ENCODE assay signal across 18 mouse cellular contexts in genomic region chr12:76811006-76811405, GRCm38 (mm10). TPM values are rescaled to one million over a fixed set of nuclear protein-coding genes. Genes with fewer than 3 reads are reported as not detected.
A peak's percentile ranks its signal among the peaks of the same experiment; 100 is the strongest.
DNase-seq lines count a peak whose midpoint lies in the region; TF ChIP-seq lines count a peak whose summit lies in the region.
"Had no signal": no experiment of that assay in that cellular context is flagged by ENCODE, and none has a peak within 500 bp of the region (broad histone marks: within the 10 kb centered on the region; RNA-seq: fewer than 3 reads in every experiment).

No protein-coding gene starts in this region.

- peak overlapping the region; percentile 43; the same call in 1 of the 2 replicates for H3K27ac ChIP-seq in gastrocnemius, adult 2 months
- H3K27ac ChIP-seq: forebrain, embryonic 12.5 days; heart, embryonic 13.5 days; hindbrain, embryonic 12.5 days had no signal

- no peak overlapping the region for H3K4me3 ChIP-seq in gastrocnemius, adult 2 months
- H3K4me3 ChIP-seq: embryonic facial prominence, embryonic 13.5 days; forebrain, embryonic 12.5 days; heart, embryonic 13.5 days; hindbrain, embryonic 12.5 days had no signal

- TF ChIP-seq CTCF in gastrocnemius, adult 2 months (IDR thresholded peaks at IDR 0.05), result no peak

- intact Hi-C loops in gastrocnemius, adult 2 months (cut with DNase I), result no loop called here

- DNase-seq in gastrocnemius, adult 2 months, result no peak
- no peak for DNase-seq in gastrocnemius, postnatal 4 days (ENCODE audit: low spot score in 2 of 2)
- peak; percentile 77 for DNase-seq in cerebellum, adult 11-12 months
- DNase-seq in cerebellum, adult 9-10 months, result peak; percentile 83
- peak; percentile 71 to 72 for DNase-seq in cerebellum, postnatal 25 days
- no peak for DNase-seq in natural killer cell, adult 2 months (ENCODE audit: low spot score in 2 of 2)
- no peak for DNase-seq in kidney, postnatal 4 days
- DNase-seq: adrenal gland, postnatal 25 days; gastrocnemius, postnatal 14 days; heart, postnatal 4 days; kidney, adult 8-10 months had no signal

RNA-seq across cellular contexts. Expression of gene Rab15, which starts 11.7 kb away (rescaled TPM):
- total RNA-seq in gastrocnemius, adult 2 months (2021), result 1 to 10 TPM; 1.0 to 5.6 TPM
- total RNA-seq in gastrocnemius, postnatal 4 days (2021), result 10 to 100 TPM; 15.0 to 18.1 TPM
- total RNA-seq: granulocyte monocyte progenitor cell, adult 5-6 weeks had no signal

RNA-seq across cellular contexts. Expression of gene Gpx2, which starts 15.7 kb away (rescaled TPM):
- not detected for total RNA-seq in gastrocnemius, adult 2 months (2021)
- not detected for total RNA-seq in gastrocnemius, postnatal 4 days (2021)
- total RNA-seq: adrenal gland, adult 18-20 months; adrenal gland, postnatal 25 days; CH12.LX; gastrocnemius, postnatal 14 days; granulocyte monocyte progenitor cell, adult 5-6 weeks; heart, postnatal 4 days had no signal

RNA-seq across cellular contexts. Expression of gene Fntb, which starts 45.6 kb away (rescaled TPM):
- 10 to 100 TPM; 11.2 to 13.3 TPM for total RNA-seq in gastrocnemius, adult 2 months (2021)
- 10 to 100 TPM; 24.0 to 24.1 TPM for total RNA-seq in gastrocnemius, postnatal 4 days (2021)

RNA-seq across cellular contexts. Expression of gene Churc1, which starts 45.7 kb away (rescaled TPM):
- 10 to 100 TPM; 53.8 to 69.8 TPM for total RNA-seq in gastrocnemius, adult 2 months (2021)
- total RNA-seq in gastrocnemius, postnatal 4 days (2021), result 10 to 100 TPM; 43.1 to 45.7 TPM

Comparison
In these comparisons a context has a peak if more than half of its experiments do, and no peak if none do; other contexts are left out.
1. DNase-seq: peak in cerebellum, adult 11-12 months (single experiment), cerebellum, adult 9-10 months (single experiment) and cerebellum, postnatal 25 days (2 of 2); none in gastrocnemius, adult 2 months (single experiment), gastrocnemius, postnatal 4 days (0 of 2), natural killer cell, adult 2 months (0 of 2) and kidney, postnatal 4 days (0 of 2).